Mouse (Mus musculus) liver, embryonic 12.5 days (tissue): ENCODE data around the gene Rnf227. TPM values are rescaled to one million over a fixed set of nuclear protein-coding genes. Genes with fewer than 3 reads are reported as not detected.

Experiments used
- ATAC-seq: fragments of 200-750 bp; cut with Nextera tagmentation; 2 replicates; pipeline ENCODE4 v1.8.0; 2017; ENCODE audit warnings: moderate number of reproducible peaks, mild to moderate bottlenecking, moderate library complexity
- H3K27ac ChIP-seq: fragments of 300-500 bp; sonication (generic); 2 replicates; pipeline ENCODE4 v1.5.1; 2016; ENCODE audit warnings: mild to moderate bottlenecking
- H3K27me3 ChIP-seq: fragments of 300-500 bp; sonication (generic); replicated peaks from 2 replicates; pipeline ENCODE4 v1.6.1; 2016; ENCODE audit warnings: mild to moderate bottlenecking, moderate library complexity
- H3K36me3 ChIP-seq: fragments of 300-500 bp; sonication (generic); 2 replicates; pipeline ENCODE4 v1.6.1; 2016; ENCODE audit warnings: mild to moderate bottlenecking, moderate library complexity
- H3K4me1 ChIP-seq: fragments of 300-500 bp; sonication (generic); 2 replicates; pipeline ENCODE4 v1.6.1; 2016
- H3K4me2 ChIP-seq: fragments of 300-500 bp; sonication (generic); 2 replicates; pipeline ENCODE4 v1.6.1; 2016; ENCODE audit warnings: mild to moderate bottlenecking, moderate library complexity
- H3K4me3 ChIP-seq: fragments of 300-500 bp; sonication (generic); 2 replicates; pipeline ENCODE4 v1.5.1; 2016; ENCODE audit warnings: mild to moderate bottlenecking, moderate library complexity
- H3K9ac ChIP-seq: fragments of 300-500 bp; sonication (generic); 2 replicates; pipeline ENCODE4 v1.6.1; 2016; ENCODE audit warnings: mild to moderate bottlenecking, moderate library complexity
- H3K9me3 ChIP-seq: fragments of 300-500 bp; sonication (generic); replicated peaks from 2 replicates; pipeline ENCODE4 v1.6.1; 2016; ENCODE audit warnings: mild to moderate bottlenecking, moderate library complexity
- WGBS: fragments of 180-500 bp; shearing (Covaris S2); methylation state at CpG from one replicate; pipeline ENCODE4 v1.1.7; 2016; ENCODE audit not compliant: insufficient replicate concordance; 5-methylcytosine and 5-hydroxymethylcytosine counted together
- polyA plus RNA-seq: library from polyadenylated mRNA; unstranded; fragments of >200 nt; fragmentation: Nextera tagmentation; extraction: Ambion mirVana; gene quantifications from 2 replicates; pipeline ENCODE4 v1.2.1, GENCODE M21; 2016

Gene Rnf227
- polyA plus RNA-seq, 1 experiment from 2014 or later: 1.5 TPM

DNA sequence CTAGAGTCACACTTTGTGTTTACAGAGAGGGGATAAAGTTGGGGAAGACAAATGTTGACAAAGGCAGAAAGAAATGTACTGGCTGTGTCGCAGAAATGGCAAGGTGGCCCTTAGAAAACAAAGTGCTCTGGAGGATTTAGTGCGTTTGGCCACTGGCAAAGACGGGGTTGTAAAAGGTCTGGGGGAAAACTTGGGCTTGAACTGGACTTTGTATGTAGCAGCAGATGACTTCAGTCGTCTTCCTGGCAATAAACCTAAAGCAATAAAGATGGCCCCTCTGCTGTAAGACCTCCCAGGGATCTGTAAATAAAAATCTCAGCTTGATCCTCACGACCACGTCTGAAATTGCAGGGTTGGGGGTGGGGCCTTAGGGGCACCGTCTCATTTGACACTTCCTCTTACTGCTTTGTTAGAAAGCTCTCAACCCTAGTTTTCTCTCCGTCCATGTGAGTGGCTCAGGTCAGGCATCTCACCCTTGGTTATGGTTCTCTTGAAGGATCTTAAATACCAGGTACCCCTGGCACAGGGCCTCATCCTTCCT lies 7.5 kb upstream of the Rnf227 start:
- peak overlapping the region; percentile 57; the same call in 1 of the 2 replicates for H3K4me3 ChIP-seq
- no peaks in the 10 kb centered on the region for H3K9me3 ChIP-seq
- 0 out of 2 replicates have a peak overlapping the region, but pooled peaks have one; percentile 37 for H3K9ac ChIP-seq
- ATAC-seq: no peak
- peaks cover 76% of the 10 kb centered on the region for H3K27me3 ChIP-seq
- WGBS: 32% methylated on average over 8 of the region's 8 CpGs
- peaks cover 40% of the 10 kb centered on the region for H3K4me1 ChIP-seq
- H3K4me2 ChIP-seq: peak overlapping the region; percentile 78
- H3K36me3 ChIP-seq: no peaks in the 10 kb centered on the region
- no peak overlapping the region for H3K27ac ChIP-seq

DNA sequence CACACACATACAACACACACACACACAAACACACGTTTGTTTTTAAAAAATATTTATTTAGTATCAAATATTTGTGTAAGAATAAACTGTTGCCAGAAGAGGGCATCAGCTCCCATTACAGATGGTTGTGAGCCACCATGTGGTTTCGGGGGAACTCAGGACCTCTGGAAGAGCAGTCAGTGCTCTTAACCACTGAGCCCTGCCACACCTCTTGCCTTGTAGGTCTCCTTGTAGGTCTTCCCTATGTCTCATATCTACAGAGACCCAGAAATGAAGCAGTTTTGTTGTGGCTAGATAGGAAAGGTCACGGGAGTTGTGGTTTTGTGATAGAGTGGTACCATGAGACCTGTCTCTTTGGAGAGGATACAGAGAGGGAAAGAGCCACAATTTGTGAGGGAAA lies 6.3 kb upstream of the Rnf227 start:
- H3K36me3 ChIP-seq: no peaks in the 10 kb centered on the region
- H3K4me3 ChIP-seq: no peak overlapping the region
- H3K4me2 ChIP-seq: peak overlapping the region; percentile 19; the same call in 1 of the 2 replicates
- H3K9me3 ChIP-seq: no peaks in the 10 kb centered on the region
- H3K27ac ChIP-seq: no peak overlapping the region
- ATAC-seq: peak; percentile 83
- H3K9ac ChIP-seq: no peak overlapping the region; the same call in 1 of the 2 replicates
- H3K27me3 ChIP-seq: peaks cover 76% of the 10 kb centered on the region
- H3K4me1 ChIP-seq: peaks cover 40% of the 10 kb centered on the region
- WGBS: 16% methylated on average over 3 of the region's 3 CpGs

DNA sequence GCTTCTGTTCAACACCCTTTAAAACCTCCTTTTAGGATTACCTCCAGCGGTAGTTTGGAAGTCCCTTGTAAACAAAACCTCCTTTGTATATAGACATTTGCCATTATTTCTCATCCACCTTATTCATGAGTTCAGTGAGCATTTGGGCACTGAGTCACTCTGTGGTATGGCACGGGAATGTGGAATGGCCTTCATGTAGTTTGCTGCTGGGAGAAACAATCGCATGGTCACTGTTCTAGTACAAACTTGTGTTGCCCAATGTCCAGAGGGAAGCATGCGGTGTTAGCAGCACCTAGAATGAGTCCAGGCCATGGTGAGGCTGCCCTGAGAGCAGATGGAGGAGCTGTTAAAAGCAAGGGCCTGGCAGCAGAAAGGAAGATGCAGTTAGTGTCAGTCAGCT lies 5.5 kb upstream of the Rnf227 start:
- peaks cover 76% of the 10 kb centered on the region for H3K27me3 ChIP-seq
- H3K4me3 ChIP-seq: no peak overlapping the region
- H3K9me3 ChIP-seq: no peaks in the 10 kb centered on the region
- H3K9ac ChIP-seq: no peak overlapping the region
- peaks cover 40% of the 10 kb centered on the region for H3K4me1 ChIP-seq
- H3K4me2 ChIP-seq: no peak overlapping the region
- no peak for ATAC-seq
- no peaks in the 10 kb centered on the region for H3K36me3 ChIP-seq
- H3K27ac ChIP-seq: no peak overlapping the region
- WGBS: 63% methylated on average over 4 of the region's 4 CpGs

DNA sequence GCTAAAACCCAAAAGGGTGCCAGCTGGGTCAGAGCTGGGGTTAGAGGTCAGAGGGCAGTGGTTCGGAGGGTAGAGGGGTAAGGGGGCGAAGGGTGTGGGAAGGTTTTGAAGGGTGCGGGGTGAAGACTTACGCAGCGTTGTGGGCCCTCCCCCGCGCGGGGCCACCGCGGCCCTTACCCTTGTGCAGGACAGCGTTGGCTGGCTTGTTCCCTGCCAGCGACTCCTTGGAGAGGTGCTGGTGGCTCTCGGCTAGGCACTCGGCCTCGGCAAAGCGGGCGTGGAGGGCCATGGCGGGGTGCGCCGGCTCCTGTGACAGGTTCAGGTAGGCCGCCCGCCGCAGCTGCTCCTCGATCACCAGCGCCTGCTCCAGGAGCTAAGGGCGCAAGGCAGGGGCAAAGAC lies 6.2 kb downstream of the Rnf227 start:
- Histone ChIP-seq H3K4me1 (no peaks in the 10 kb centered on the region), H3K27me3 (peaks cover 79% of the 10 kb centered on the region), H3K4me2 (no peak overlapping the region), H3K9ac (no peak overlapping the region), H3K4me3 (no peak overlapping the region), H3K9me3 (no peaks in the 10 kb centered on the region), H3K36me3 (peaks cover 32% of the 10 kb centered on the region; the same call in 1 of the 2 replicates), H3K27ac (no peak overlapping the region)
- ATAC-seq: no peak
- 80% methylated on average over 25 of the region's 26 CpGs for WGBS

DNA sequence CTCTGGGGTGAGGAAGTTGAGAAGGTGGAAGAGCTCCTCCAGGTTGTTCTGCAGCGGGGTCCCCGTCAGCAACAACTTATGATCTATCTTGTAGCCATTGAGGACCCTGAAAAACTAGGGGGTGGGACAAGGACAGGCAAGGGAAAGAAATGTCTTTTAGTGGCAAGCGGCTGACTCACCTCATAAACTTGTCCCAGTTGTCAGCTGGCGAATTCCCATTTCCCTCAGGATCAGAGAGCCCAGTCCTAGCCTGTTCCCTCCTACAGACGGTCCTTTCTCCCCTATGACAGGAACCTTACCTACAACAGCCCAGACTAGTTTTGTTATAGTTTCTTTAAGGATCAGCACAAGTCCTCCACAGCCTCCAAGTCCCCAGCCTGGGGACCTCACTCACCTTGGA lies 16.3 kb downstream of the Rnf227 start:
- H3K36me3 ChIP-seq: peaks cover 45% of the 10 kb centered on the region
- whole genome bisulfite sequencing: 76% methylated on average over 5 of the region's 5 CpGs

DNA sequence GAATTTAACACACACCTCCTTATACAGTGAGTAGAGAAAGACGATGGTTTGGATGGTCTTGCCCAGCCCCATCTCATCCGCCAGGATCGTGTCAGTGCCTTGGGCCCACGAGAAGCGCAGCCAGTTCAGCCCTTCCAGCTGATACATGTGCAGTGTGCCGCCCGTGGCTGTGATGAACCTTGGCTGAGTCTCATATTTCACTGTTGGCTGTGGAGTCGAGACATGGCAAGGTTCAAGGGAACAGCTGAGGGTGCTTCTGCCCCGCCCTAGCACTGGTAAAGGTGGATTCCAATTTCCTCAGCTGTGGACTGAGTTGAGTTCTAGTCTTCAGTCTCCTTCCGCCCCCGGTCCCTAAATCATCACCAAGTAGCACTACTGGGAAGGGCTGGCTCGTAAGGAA lies 17.4 kb downstream of the Rnf227 start:
- Histone ChIP-seq H3K9me3 (no peaks in the 10 kb centered on the region), H3K27ac (no peak overlapping the region), H3K4me1 (no peaks in the 10 kb centered on the region), H3K36me3 (peaks cover 48% of the 10 kb centered on the region), H3K27me3 (peaks cover 33% of the 10 kb centered on the region), H3K4me3 (no peak overlapping the region), H3K4me2 (no peak overlapping the region), H3K9ac (no peak overlapping the region)
- 73% methylated on average over 12 of the region's 12 CpGs for WGBS
- no peak for ATAC-seq

More for the DNA sequence above, 16.3 kb downstream of the Rnf227 start:
- Histone ChIP-seq H3K9me3 (no peaks in the 10 kb centered on the region), H3K27ac (no peak overlapping the region), H3K4me1 (no peaks in the 10 kb centered on the region), H3K4me3 (no peak overlapping the region), H3K9ac (no peak overlapping the region), H3K27me3 (peaks cover 32% of the 10 kb centered on the region), H3K4me2 (no peak overlapping the region)
- ATAC-seq: no peak

DNA sequence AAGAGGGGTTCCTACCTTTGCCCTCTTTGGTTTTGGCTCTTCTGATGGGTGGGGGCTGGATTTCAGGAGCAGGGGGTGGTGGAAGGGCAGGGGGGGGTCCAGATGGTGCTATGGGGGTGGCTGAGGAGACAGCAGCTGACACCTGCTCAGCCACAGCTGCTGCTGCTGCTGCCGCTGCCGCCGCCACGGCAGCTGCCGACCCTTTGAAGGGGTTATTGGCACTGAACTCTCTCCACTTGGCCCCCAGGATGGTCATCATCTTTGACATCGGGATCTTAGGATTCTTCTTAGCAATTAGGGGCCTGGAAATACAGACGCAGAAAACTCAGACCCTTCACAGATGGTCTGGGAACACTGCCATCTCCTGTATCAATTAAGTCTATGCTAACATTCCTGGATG lies 21.8 kb downstream of the Rnf227 start:
- Histone ChIP-seq H3K27me3 (peaks cover 62% of the 10 kb centered on the region), H3K4me2 (no peak overlapping the region), H3K9me3 (no peaks in the 10 kb centered on the region), H3K4me1 (peaks cover 29% of the 10 kb centered on the region), H3K27ac (no peak overlapping the region), H3K9ac (no peak overlapping the region), H3K4me3 (no peak overlapping the region), H3K36me3 (peaks cover 40% of the 10 kb centered on the region)
- WGBS: 68% methylated on average over 7 of the region's 7 CpGs
- ATAC-seq: no peak

DNA sequence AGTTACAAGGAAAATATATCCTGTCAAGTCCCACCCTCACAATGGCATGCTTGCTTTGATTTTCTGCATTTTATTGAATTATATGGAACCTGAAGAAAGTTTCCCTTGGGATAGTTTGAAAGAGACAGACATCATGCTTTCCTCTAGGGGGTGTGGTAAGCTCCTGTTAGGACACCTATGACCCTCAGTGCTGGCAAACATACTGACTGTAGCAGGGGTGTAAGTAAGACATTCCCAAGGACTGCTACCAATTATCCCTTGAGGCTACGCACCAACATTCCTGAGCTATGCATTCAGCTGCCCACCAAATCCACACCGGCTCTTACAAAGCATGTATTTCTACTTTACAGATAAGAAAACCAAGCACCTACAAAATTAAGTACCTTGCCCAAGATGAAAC lies 22.2 kb downstream of the Rnf227 start:
- no peak overlapping the region for H3K9ac ChIP-seq
- peaks cover 34% of the 10 kb centered on the region for H3K4me1 ChIP-seq
- WGBS: 81% methylated on average over 2 of the region's 2 CpGs
- no peaks in the 10 kb centered on the region for H3K9me3 ChIP-seq
- no peak overlapping the region for H3K27ac ChIP-seq
- H3K36me3 ChIP-seq: peaks cover 35% of the 10 kb centered on the region
- H3K4me2 ChIP-seq: no peak overlapping the region
- ATAC-seq: no peak
- H3K27me3 ChIP-seq: peaks cover 67% of the 10 kb centered on the region
- H3K4me3 ChIP-seq: no peak overlapping the region

DNA sequence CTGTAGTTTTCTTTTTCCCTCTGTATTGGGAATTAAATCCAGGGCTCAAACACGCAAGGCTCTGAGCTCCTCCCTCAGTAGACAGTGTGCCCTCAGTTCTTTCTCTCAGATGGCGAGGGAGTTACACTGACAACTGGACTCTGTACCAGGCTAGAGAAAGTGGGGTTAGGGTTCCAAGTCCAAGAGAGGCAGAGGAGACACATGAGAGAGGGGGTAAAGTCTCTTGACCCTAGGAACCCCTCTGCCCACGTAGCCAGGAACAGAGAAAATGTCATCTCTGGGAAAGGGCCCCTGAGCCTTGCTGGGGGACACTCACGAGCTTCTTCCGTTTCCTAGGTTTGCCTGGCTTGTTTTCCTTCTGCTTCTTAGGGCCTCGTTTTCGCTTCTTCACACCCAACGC lies 24.1 kb downstream of the Rnf227 start:
- peaks cover 53% of the 10 kb centered on the region for H3K4me1 ChIP-seq
- peak overlapping the region; percentile 98 for H3K4me2 ChIP-seq
- no peak overlapping the region for H3K9ac ChIP-seq
- peaks cover 80% of the 10 kb centered on the region for H3K27me3 ChIP-seq
- peaks cover 26% of the 10 kb centered on the region for H3K36me3 ChIP-seq
- WGBS: 43% methylated on average over 8 of the region's 8 CpGs
- H3K27ac ChIP-seq: peak overlapping the region; percentile 54
- H3K4me3 ChIP-seq: no peak overlapping the region
- ATAC-seq: no peak
- H3K9me3 ChIP-seq: no peaks in the 10 kb centered on the region

DNA sequence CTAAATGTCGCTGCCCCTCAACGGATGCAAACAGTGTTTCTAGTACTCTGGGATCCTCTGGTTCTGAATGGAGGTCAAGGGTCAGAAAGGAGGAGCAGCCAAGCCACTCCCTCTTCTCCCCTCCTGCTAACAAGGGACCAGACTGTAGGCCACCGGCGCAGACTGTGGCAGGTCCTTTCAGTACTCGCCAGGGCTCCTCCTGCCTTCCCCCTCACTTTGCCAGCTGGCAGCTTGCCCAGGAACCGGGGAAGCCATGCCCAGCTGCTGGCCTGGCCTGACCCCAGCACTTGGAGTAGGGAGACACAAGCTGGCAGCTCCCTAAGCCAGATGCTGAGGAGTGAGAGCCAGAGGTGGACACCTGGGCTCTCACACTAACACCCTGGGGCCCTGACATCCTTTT lies 24.6 kb downstream of the Rnf227 start:
- Histone ChIP-seq H3K4me2 (peak overlapping the region; percentile 98), H3K9ac (no peak overlapping the region), H3K4me1 (peaks cover 58% of the 10 kb centered on the region), H3K36me3 (peaks cover 22% of the 10 kb centered on the region), H3K27me3 (peaks cover 80% of the 10 kb centered on the region), H3K9me3 (no peaks in the 10 kb centered on the region), H3K27ac (peak overlapping the region; percentile 54; the same call in 1 of the 2 replicates), H3K4me3 (no peak overlapping the region)
- WGBS: 26% methylated on average over 6 of the region's 6 CpGs
- ATAC-seq: no peak

DNA sequence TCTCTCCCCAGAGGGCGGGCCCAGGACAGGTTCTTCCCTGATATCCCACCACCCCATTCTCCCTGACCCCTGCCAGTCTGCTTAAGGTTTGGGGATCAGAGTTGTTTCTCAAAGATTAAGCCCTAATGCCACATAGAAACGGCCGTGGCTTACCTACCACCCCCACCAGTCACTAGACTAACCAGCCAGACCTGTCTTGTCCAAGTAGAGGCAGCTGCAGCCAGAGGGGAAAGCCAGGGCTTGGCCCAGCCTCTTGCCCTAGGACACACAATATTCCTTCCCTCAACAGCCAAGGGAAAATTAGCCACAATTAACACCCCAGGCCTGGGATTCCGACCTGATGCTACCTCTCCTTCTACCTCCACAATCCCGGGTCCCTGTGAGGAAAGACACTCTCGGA lies 25.5 kb downstream of the Rnf227 start:
- WGBS: 48% methylated on average over 6 of the region's 6 CpGs
- Histone ChIP-seq H3K9me3 (no peaks in the 10 kb centered on the region), H3K9ac (peak overlapping the region; percentile 88), H3K27me3 (peaks cover 75% of the 10 kb centered on the region), H3K36me3 (peaks cover 14% of the 10 kb centered on the region), H3K4me3 (peak overlapping the region; percentile 77), H3K27ac (peak overlapping the region; percentile 68), H3K4me2 (peak overlapping the region; percentile 98), H3K4me1 (peaks cover 64% of the 10 kb centered on the region)
- no peak for ATAC-seq

DNA sequence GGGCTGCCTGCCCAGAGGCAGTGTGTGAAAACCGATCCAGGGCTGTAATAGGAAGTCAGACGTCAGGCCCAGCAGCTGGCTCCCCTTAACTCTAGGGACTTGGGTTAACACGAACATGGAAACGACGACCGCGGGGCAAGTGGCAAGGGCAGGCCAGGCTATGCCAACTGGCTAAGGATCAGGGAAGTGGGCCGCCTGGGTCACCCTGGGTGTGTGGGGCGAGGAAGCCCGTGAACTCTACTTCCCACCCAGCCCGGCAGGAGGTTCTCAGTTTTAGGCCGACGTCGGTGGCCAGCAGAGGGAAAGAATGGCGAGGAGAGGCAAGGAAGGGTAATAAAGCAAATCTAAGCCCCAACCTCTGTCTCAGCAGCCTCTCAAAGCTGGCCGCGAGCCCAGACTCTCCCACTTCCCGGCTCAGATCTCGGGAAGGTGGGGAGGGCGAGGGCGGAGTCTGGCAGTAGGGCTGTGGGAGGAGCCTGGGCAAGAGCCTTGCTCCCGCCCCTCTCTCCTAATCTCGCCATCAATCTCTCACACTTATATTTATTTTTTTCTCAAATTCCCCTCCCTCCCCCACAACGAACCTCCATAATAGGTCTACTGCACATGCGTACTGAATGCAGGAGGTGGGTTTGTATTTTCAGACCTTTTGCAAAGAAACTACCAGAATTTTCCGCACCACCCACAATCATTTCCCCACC lies 26.0 kb downstream of the Rnf227 start:
- Histone ChIP-seq H3K9me3 (no peaks in the 10 kb centered on the region), H3K27me3 (peaks cover 74% of the 10 kb centered on the region), H3K27ac (peak overlapping the region; percentile 68), H3K4me2 (peak overlapping the region; percentile 98), H3K9ac (peak overlapping the region; percentile 88), H3K4me3 (peak overlapping the region; percentile 77), H3K36me3 (peaks cover 9% of the 10 kb centered on the region), H3K4me1 (peaks cover 70% of the 10 kb centered on the region)
- peak; percentile 67 for ATAC-seq
- 4% methylated on average over 26 of the region's 26 CpGs for WGBS
